Mouse (Mus musculus): ENCODE measurements around the gene Elf5. TPM values are rescaled to one million over a fixed set of nuclear protein-coding genes. Genes with fewer than 3 reads are reported as not detected.
A peak's percentile ranks its signal among the peaks of the same experiment; 100 is the strongest.

The Elf5 gene
- polyA plus RNA-seq, 1 experiment from 2014 or later: 0.12 TPM

DNA sequence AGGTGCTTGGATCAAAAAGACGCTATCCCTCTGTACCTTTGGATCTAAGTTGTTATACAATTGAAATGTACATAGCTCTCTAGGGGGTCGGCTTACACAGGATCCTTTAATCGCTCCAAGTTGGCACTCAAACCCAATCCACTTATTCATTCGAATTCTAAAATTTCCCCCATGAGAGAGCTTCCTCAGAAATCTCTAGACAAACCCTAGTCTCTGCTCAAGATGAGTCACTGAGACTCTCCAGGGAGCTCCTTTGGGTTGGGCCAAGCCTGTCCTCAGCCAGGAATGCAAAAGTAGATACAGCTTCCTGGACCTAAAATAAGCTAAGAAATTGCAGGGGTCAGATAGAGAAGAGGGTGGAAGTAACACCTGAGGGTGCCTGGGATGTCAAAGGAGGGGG is 10.8 kb upstream of the Elf5 start:
- no peak overlapping the region for H3K4me2 ChIP-seq (ENCODE audit: low read depth, low read length)
- no peaks in the 10 kb centered on the region for H3K4me1 ChIP-seq (ENCODE audit: control insufficient read depth, insufficient read depth, low read length)
- H3K36me3 ChIP-seq (ENCODE audit: control insufficient read depth, insufficient read depth): no peaks in the 10 kb centered on the region
- no peak for ATAC-seq (replicated peaks; ENCODE audit: extremely low read depth, insufficient read depth, low FRiP score)
- whole genome bisulfite sequencing: 70% methylated on average over 4 of the region's 4 CpGs
- H3K4me3 ChIP-seq (ENCODE audit: low read length): no peak overlapping the region
- H3K9me3 ChIP-seq (replicated peaks; ENCODE audit: control insufficient read depth, low read length): no peaks in the 10 kb centered on the region
- H3K27me3 ChIP-seq (ENCODE audit: control insufficient read depth, insufficient read depth, low read length): no peaks in the 10 kb centered on the region
- H3K27ac ChIP-seq (ENCODE audit: low read length): no peak overlapping the region
- no peak overlapping the region for H3K9ac ChIP-seq (ENCODE audit: low read length)

- Histone ChIP-seq H3K4me2 (ENCODE audit: low read depth, low read length) (no peak overlapping the region), H3K4me3 (ENCODE audit: low read length) (no peak overlapping the region), H3K27ac (ENCODE audit: low read length) (no peak overlapping the region), H3K9me3 (replicated peaks; ENCODE audit: control insufficient read depth, low read length) (no peaks in the 10 kb centered on the region), H3K4me1 (ENCODE audit: control insufficient read depth, insufficient read depth, low read length) (no peaks in the 10 kb centered on the region), H3K27me3 (ENCODE audit: control insufficient read depth, insufficient read depth, low read length) (no peaks in the 10 kb centered on the region), H3K36me3 (ENCODE audit: control insufficient read depth, insufficient read depth) (no peaks in the 10 kb centered on the region), H3K9ac (ENCODE audit: low read length) (no peak overlapping the region)
- no peak for ATAC-seq (replicated peaks; ENCODE audit: extremely low read depth, insufficient read depth, low FRiP score)
- 62% methylated on average over 3 of the region's 3 CpGs for WGBS
Measured at GRCm38 (mm10) chr2:103406239-103406638, 5.2 kb upstream of the Elf5 start.

DNA sequence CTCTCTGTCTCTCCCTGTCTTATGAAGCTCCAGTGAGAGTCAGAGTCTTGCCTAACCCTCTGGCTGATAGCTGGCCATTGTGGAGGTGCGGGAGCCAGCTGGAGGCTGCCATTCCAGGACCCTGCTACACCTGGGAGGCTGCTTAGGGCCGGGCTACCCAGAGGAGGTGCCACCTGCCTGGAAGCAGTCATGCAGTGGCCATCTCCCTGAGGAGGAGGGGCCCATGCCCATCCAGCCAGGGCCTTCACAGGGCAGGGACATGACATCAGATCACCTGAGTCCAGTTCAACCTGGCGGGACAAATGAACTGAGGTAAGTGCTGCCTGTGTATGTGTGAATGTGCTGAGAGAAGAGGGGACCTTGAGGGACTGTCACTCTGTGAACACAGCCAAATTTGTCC is 328 bp downstream of the Elf5 start:
- 82% methylated on average over 3 of the region's 3 CpGs for WGBS
- no peaks in the 10 kb centered on the region for H3K27me3 ChIP-seq (ENCODE audit: control insufficient read depth, insufficient read depth, low read length)
- H3K4me3 ChIP-seq (ENCODE audit: low read length): no peak overlapping the region
- H3K4me2 ChIP-seq (ENCODE audit: low read depth, low read length): no peak overlapping the region
- H3K9ac ChIP-seq (ENCODE audit: low read length): no peak overlapping the region
- no peaks in the 10 kb centered on the region for H3K36me3 ChIP-seq (ENCODE audit: control insufficient read depth, insufficient read depth)
- H3K4me1 ChIP-seq (ENCODE audit: control insufficient read depth, insufficient read depth, low read length): peaks cover 3% of the 10 kb centered on the region; the same call in 1 of the 2 replicates
- no peak overlapping the region for H3K27ac ChIP-seq (ENCODE audit: low read length)
- ATAC-seq (replicated peaks; ENCODE audit: extremely low read depth, insufficient read depth, low FRiP score): no peak
- H3K9me3 ChIP-seq (replicated peaks; ENCODE audit: control insufficient read depth, low read length): no peaks in the 10 kb centered on the region

DNA sequence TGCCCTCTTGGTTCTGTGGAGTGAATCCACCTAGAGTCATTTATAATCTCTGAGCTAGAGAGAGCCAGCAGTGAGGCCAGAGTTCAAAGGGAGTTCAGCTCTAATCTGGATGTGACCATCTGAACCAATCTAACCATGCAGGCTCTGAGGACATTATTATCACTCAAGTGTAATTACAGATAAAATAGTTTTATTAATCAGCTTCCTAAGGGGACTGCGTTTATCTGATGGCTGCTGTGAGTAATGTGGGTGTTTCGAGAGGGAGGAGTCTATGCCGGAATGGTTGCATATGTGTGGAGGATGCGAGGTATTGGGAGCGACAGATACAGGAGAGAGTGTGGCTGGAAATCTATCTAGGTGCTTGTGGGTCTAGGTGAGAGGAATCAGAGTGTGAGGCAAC is 1.9 kb downstream of the Elf5 start:
- 54% methylated on average over 5 of the region's 5 CpGs for WGBS

DNA sequence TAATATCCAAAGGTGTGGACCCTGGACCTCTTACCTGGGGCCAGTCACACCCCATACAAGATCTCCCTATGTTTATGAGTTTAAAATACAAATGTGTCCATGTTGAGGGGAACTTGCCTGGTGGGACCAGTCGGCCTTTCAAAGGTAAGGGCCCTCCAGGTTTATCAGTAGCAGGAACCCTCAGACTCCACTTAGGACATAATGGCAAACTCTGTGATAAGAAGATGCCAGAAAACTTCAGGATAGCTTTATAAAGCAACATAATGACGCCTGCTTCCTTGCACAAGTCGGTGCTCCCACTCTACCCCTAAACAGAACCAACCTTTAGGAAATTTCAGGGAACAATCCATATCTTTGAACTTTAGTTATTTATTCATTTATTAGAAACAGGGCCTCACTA is 4.3 kb downstream of the Elf5 start:
- Histone ChIP-seq H3K4me3 (ENCODE audit: low read length) (no peak overlapping the region), H3K27ac (ENCODE audit: low read length) (no peak overlapping the region), H3K36me3 (ENCODE audit: control insufficient read depth, insufficient read depth) (no peaks in the 10 kb centered on the region), H3K9me3 (replicated peaks; ENCODE audit: control insufficient read depth, low read length) (no peaks in the 10 kb centered on the region), H3K4me1 (ENCODE audit: control insufficient read depth, insufficient read depth, low read length) (peaks cover 3% of the 10 kb centered on the region; the same call in 1 of the 2 replicates), H3K27me3 (ENCODE audit: control insufficient read depth, insufficient read depth, low read length) (no peaks in the 10 kb centered on the region), H3K4me2 (ENCODE audit: low read depth, low read length) (no peak overlapping the region), H3K9ac (ENCODE audit: low read length) (no peak overlapping the region)
- WGBS: 44% methylated on average over 3 of the region's 3 CpGs
- ATAC-seq (replicated peaks; ENCODE audit: extremely low read depth, insufficient read depth, low FRiP score): no peak

More for the DNA sequence above, 1.9 kb downstream of the Elf5 start:
- Histone ChIP-seq H3K27me3 (ENCODE audit: control insufficient read depth, insufficient read depth, low read length) (no peaks in the 10 kb centered on the region), H3K9ac (ENCODE audit: low read length) (no peak overlapping the region), H3K4me2 (ENCODE audit: low read depth, low read length) (no peak overlapping the region), H3K27ac (ENCODE audit: low read length) (no peak overlapping the region), H3K36me3 (ENCODE audit: control insufficient read depth, insufficient read depth) (no peaks in the 10 kb centered on the region), H3K4me1 (ENCODE audit: control insufficient read depth, insufficient read depth, low read length) (peaks cover 3% of the 10 kb centered on the region; the same call in 1 of the 2 replicates), H3K9me3 (replicated peaks; ENCODE audit: control insufficient read depth, low read length) (no peaks in the 10 kb centered on the region), H3K4me3 (ENCODE audit: low read length) (no peak overlapping the region)
- ATAC-seq (replicated peaks; ENCODE audit: extremely low read depth, insufficient read depth, low FRiP score): no peak

DNA sequence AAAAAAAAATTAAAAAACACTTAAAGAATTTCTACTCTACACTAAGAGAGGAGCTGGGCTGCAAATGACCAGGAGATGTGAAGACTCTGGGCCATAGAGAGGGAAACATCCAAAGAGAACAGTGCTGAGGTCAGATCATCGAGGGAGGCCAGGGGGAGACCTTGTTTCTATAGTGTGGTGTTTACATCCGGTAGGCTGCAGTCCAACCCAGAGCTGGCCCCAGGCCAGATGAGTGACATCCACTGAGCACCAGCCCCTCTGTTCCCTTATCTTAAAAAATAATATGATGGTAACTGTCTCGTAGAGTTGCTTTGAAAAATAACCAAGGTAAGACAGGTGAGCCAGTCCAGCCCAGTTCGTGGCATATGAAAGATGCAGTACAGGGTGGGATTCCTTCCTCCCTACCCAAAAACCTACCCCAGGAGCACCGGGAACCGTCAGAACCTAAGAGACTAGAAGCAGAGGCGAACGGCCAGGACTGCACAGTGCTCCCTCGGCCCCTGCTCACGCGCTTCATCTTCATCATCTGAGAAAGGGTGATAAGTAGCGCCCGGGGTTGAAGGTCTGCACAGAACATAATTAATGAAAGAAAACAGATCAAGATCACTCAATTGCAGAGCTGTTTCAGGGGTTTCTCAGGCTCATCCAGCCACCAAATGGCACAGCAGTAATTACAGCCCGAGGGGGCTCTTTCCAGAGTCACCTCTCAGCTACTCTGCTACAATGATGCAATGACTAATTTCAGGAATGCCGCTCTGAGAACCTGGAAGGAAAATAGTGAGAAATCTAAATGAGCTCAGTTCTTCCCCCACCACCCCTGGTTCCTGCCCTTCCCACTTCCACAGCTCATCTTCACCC is 9.4 kb downstream of the Elf5 start:
- Histone ChIP-seq H3K9ac (ENCODE audit: low read length) (no peak overlapping the region), H3K4me3 (ENCODE audit: low read length) (no peak overlapping the region), H3K4me1 (ENCODE audit: control insufficient read depth, insufficient read depth, low read length) (no peaks in the 10 kb centered on the region), H3K9me3 (replicated peaks; ENCODE audit: control insufficient read depth, low read length) (no peaks in the 10 kb centered on the region), H3K27me3 (ENCODE audit: control insufficient read depth, insufficient read depth, low read length) (no peaks in the 10 kb centered on the region), H3K36me3 (ENCODE audit: control insufficient read depth, insufficient read depth) (no peaks in the 10 kb centered on the region), H3K4me2 (ENCODE audit: low read depth, low read length) (no peak overlapping the region), H3K27ac (ENCODE audit: low read length) (no peak overlapping the region)
- 54% methylated on average over 15 of the region's 15 CpGs for WGBS
- no peak for ATAC-seq (replicated peaks; ENCODE audit: extremely low read depth, insufficient read depth, low FRiP score)

DNA sequence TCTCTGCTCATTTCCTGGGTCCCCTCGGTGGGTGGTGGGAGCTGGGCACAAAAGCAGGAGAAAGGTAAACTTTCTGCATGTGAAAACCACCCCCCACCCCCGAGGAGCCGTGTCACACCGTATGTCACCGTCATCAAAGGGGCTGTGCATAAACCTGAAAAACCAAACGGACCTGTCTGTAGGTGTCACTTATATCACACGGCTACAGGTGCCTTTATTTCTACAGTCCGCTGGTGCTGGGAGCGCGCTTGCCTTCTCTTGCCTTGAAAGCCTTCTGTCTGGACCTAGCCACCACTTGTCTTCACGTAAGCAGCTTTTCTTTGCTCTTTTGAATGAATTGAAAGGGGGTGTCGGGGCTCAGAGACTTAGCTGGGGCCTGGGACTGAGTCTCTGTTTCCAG is 12.4 kb downstream of the Elf5 start:
- Histone ChIP-seq H3K27me3 (ENCODE audit: control insufficient read depth, insufficient read depth, low read length) (no peaks in the 10 kb centered on the region), H3K9ac (ENCODE audit: low read length) (no peak overlapping the region), H3K27ac (ENCODE audit: low read length) (no peak overlapping the region; the same call in 1 of the 2 replicates), H3K9me3 (replicated peaks; ENCODE audit: control insufficient read depth, low read length) (no peaks in the 10 kb centered on the region), H3K36me3 (ENCODE audit: control insufficient read depth, insufficient read depth) (no peaks in the 10 kb centered on the region), H3K4me2 (ENCODE audit: low read depth, low read length) (no peak overlapping the region), H3K4me3 (ENCODE audit: low read length) (no peak overlapping the region; the same call in 1 of the 2 replicates), H3K4me1 (ENCODE audit: control insufficient read depth, insufficient read depth, low read length) (no peaks in the 10 kb centered on the region)
- no peak for ATAC-seq (replicated peaks; ENCODE audit: extremely low read depth, insufficient read depth, low FRiP score)
- WGBS: 72% methylated on average over 12 of the region's 12 CpGs

- H3K4me3 ChIP-seq (ENCODE audit: low read length): no peak overlapping the region; the same call in 1 of the 2 replicates
- WGBS: 16% methylated on average over 12 of the region's 12 CpGs
Measured at GRCm38 (mm10) chr2:103424349-103425026, 13.0 kb downstream of the Elf5 start.

DNA sequence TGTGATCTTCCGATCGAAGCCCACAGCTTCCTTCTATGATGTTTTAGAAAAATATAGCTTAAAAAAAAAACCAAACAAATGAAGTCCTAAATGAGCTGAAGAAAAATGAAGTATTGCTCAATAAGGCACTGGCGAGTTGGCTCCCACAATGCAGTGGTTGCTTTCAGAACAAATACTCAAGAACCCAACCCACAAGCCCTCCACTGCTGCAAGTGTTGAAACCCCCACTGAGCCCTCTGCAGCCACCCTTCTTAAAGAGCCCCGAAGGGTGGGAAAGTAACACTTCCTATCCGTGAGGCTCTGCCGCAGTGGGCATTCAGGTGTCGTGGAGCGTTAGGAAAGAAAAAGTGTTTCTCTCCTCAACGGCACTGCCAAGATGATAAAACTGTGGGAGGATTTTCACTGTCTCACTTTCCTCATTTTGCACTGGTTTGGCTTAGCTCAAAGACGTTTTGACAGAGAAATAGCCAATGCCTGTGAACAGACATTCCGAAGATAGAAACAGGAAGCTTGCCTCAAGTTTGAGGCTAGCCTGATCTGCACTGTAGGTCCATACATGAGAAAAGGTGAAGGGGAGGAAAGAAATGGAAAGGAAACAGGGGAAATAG is 14.1 kb downstream of the Elf5 start:
- no peaks in the 10 kb centered on the region for H3K27me3 ChIP-seq (ENCODE audit: control insufficient read depth, insufficient read depth, low read length)
- H3K36me3 ChIP-seq (ENCODE audit: control insufficient read depth, insufficient read depth): no peaks in the 10 kb centered on the region
- H3K4me2 ChIP-seq (ENCODE audit: low read depth, low read length): no peak overlapping the region
- no peaks in the 10 kb centered on the region for H3K4me1 ChIP-seq (ENCODE audit: control insufficient read depth, insufficient read depth, low read length)
- ATAC-seq (replicated peaks; ENCODE audit: extremely low read depth, insufficient read depth, low FRiP score): no peak
- 61% methylated on average over 11 of the region's 11 CpGs for WGBS
- no peaks in the 10 kb centered on the region for H3K9me3 ChIP-seq (replicated peaks; ENCODE audit: control insufficient read depth, low read length)
- H3K9ac ChIP-seq (ENCODE audit: low read length): no peak overlapping the region
- no peak overlapping the region for H3K4me3 ChIP-seq (ENCODE audit: low read length)
- H3K27ac ChIP-seq (ENCODE audit: low read length): no peak overlapping the region

More at GRCm38 (mm10) chr2:103424349-103425026, 13.0 kb downstream of the Elf5 start:
- Histone ChIP-seq H3K4me1 (ENCODE audit: control insufficient read depth, insufficient read depth, low read length) (no peaks in the 10 kb centered on the region), H3K36me3 (ENCODE audit: control insufficient read depth, insufficient read depth) (no peaks in the 10 kb centered on the region), H3K27ac (ENCODE audit: low read length) (no peak overlapping the region), H3K4me2 (ENCODE audit: low read depth, low read length) (0 out of 2 replicates have a peak overlapping the region, but pooled peaks have one; percentile 7), H3K9me3 (replicated peaks; ENCODE audit: control insufficient read depth, low read length) (no peaks in the 10 kb centered on the region), H3K9ac (ENCODE audit: low read length) (no peak overlapping the region), H3K27me3 (ENCODE audit: control insufficient read depth, insufficient read depth, low read length) (no peaks in the 10 kb centered on the region)
- no peak; the same call in 1 of the 2 replicates for ATAC-seq (replicated peaks; ENCODE audit: extremely low read depth, insufficient read depth, low FRiP score)

All from heart, embryonic 16.5 days (tissue).